Mouse (Mus musculus) hindbrain, postnatal 0 days (tissue): ENCODE data around the gene Sms. TPM values are rescaled to one million over a fixed set of nuclear protein-coding genes. Genes with fewer than 3 reads are reported as not detected.

Experiments used
- ATAC-seq: fragments of 200-750 bp; cut with Nextera tagmentation; 2 replicates; pipeline ENCODE4 v1.8.0; 2017; ENCODE audit warnings: mild to moderate bottlenecking, moderate TSS enrichment, moderate library complexity
- DNase-seq: peaks from one replicate; pipeline ENCODE4 v3.0.0-alpha.2; 2015; ENCODE audit warnings: low spot score
- H3K27ac ChIP-seq: fragments of 300-500 bp; sonication (generic); 2 replicates; pipeline ENCODE4 v1.5.1; 2014; ENCODE audit warnings: mild to moderate bottlenecking
- H3K27me3 ChIP-seq: fragments of 300-500 bp; sonication (generic); 2 replicates; pipeline ENCODE4 v1.6.1; 2014; ENCODE audit warnings: low read length, mixed read lengths; ENCODE audit not compliant: insufficient read depth
- H3K36me3 ChIP-seq: fragments of 300-500 bp; sonication (generic); 2 replicates; pipeline ENCODE4 v1.6.1; 2014; ENCODE audit warnings: low read length, mixed read lengths; ENCODE audit not compliant: insufficient read depth
- H3K4me1 ChIP-seq: fragments of 300-500 bp; sonication (generic); 2 replicates; pipeline ENCODE4 v1.6.1; 2014; ENCODE audit warnings: antibody characterized with exemption, low read length, mixed read lengths; ENCODE audit not compliant: insufficient read depth
- H3K4me2 ChIP-seq: fragments of 300-500 bp; sonication (generic); 2 replicates; pipeline ENCODE4 v1.6.1; 2014; ENCODE audit warnings: low read depth, mild to moderate bottlenecking, low read length, moderate library complexity, mixed read lengths
- H3K4me3 ChIP-seq: fragments of 300-500 bp; sonication (generic); 2 replicates; pipeline ENCODE4 v1.5.1; 2014; ENCODE audit warnings: low read length
- H3K9ac ChIP-seq: fragments of 300-500 bp; sonication (generic); replicated peaks from 2 replicates; pipeline ENCODE4 v1.6.1; 2014; ENCODE audit warnings: mild to moderate bottlenecking, low read length, moderate library complexity, mixed read lengths
- H3K9me3 ChIP-seq: fragments of 300-500 bp; sonication (generic); 2 replicates; pipeline ENCODE4 v1.6.1; 2016; ENCODE audit warnings: low read length, mixed read lengths
- CTCF ChIP-seq: IDR thresholded peaks from 2 replicates; pipeline ENCODE4 v1.5.1; 2016; ENCODE audit warnings: antibody characterized with exemption, control low read depth, low read depth
- WGBS: fragments of 180-500 bp; shearing (Covaris S2); extraction: QIAGEN DNeasy Blood & Tissue Kit; methylation state at CpG from one replicate; pipeline ENCODE4 v1.1.7; 2014; 5-methylcytosine and 5-hydroxymethylcytosine counted together
- polyA plus RNA-seq: library from polyadenylated mRNA; unstranded; fragments of >200 nt; fragmentation: Nextera tagmentation; extraction: Ambion mirVana; gene quantifications from 2 replicates; pipeline ENCODE4 v1.2.1, GENCODE M21; 2015
- total RNA-seq: library from RNA; depleted of rRNA; stranded (reverse); fragments of >200 nt; gene quantifications from 2 replicates; pipeline ENCODE4 v1.2.3, GENCODE M21; 2014

Gene Sms
- total and polyA plus RNA-seq, 2 experiments from 2014 or later, result 94.5 to 174 TPM

DNA sequence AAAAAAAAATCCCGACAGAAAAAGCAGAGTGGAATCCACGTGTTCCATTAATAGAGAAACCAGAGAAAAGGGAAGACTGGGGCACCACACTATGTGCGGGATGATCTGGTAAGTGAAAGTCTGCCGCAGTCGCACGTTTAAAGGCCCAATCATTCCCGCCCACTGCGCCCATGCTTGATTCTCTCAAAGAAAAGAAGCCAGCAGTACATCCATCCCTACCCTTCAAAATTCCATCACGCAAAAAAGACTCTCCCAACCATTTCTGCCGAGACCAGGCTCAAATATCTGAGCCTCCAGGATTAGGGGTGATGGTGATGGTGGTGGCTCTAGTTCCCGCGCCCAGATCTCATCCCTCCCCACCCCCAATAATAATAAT is 1.3 kb downstream of the Sms start:
- Histone ChIP-seq H3K27me3 (no peaks in the 10 kb centered on the region), H3K4me2 (peak overlapping the region; percentile 59), H3K27ac (peak overlapping the region; percentile 91), H3K9ac (peak overlapping the region; percentile 67), H3K4me3 (peak overlapping the region; percentile 56), H3K36me3 (no peaks in the 10 kb centered on the region), H3K9me3 (no peaks in the 10 kb centered on the region), H3K4me1 (no peaks in the 10 kb centered on the region)
- DNase-seq (peak; percentile 36), ATAC-seq (0 out of 2 replicates have a peak, but pooled peaks have one; percentile 8)
- no peak for TF ChIP-seq CTCF
- WGBS, result 22% methylated on average over 12 of the region's 12 CpGs

DNA sequence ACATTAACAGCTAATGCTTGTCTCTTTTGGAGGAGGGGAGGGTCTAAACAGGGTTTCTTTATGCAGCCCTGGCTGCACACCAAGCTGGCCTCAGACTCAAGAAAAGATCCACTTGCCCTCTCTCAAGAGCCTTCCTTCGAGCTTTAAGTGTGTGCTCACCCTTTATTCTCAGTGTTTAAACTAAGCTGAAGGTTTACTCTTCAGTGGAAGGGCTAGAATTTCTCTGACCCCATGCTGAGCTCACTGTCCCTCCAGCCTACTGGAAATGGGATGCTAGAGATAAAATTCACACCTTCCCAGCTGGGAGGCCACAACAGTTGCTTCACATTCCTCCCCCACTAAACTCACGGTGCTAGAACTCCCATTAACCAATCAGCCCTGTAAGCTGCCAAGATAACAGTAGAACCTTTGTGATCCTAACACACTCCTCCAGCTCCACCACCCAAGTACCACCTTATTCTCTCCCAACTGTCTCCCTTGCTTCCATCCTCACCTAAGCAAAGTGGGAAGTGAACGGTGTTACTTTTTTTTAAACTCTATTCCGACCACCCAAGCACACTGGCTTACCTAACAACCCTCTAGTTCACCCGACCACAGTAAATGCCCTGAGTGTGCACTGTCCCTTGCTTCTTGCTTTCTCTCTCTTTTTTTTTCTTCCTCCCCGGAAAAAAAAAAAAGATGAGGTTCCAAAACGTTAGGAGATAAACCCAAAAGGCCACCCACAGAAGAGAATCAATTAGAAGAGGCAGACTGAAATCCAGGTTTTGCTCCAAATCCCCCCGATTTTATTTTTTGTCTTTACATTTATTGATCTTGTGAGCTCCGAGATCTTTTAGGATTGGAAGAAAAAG is 2.0 kb downstream of the Sms start:
- WGBS, result 28% methylated on average over 9 of the region's 9 CpGs
- Histone ChIP-seq H3K36me3 (no peaks in the 10 kb centered on the region), H3K4me3 (peak overlapping the region; percentile 56), H3K4me1 (no peaks in the 10 kb centered on the region), H3K9me3 (no peaks in the 10 kb centered on the region), H3K27ac (0 out of 2 replicates have a peak overlapping the region, but pooled peaks have one; percentile 91), H3K9ac (peak overlapping the region; percentile 67), H3K4me2 (peak overlapping the region; percentile 59), H3K27me3 (no peaks in the 10 kb centered on the region)
- DNase-seq (peak; percentile 7), ATAC-seq (no peak)
- no peak for TF ChIP-seq CTCF

DNA sequence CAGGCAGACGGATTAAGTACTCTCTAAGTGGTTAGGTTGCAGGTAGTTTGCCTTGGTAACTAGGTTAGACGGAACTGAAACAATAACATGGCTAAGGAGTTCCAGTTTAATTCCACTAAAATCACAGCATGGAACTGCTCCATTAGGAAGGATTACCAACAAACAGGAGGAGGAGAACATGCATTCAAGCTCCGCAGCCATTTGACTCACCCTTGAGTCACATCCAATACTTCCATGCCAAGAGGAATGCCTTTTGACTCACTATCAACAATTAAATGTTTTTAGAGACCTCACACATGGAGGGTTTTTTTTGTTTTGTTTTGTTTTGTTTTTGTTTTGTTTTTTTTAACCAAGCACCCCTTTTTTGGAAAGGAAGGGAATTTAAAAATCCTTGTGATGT is 3.3 kb downstream of the Sms start:
- no peaks in the 10 kb centered on the region for H3K9me3 ChIP-seq
- 71% methylated on average over 3 of the region's 3 CpGs for WGBS
- H3K4me3 ChIP-seq, result no peak overlapping the region
- ATAC-seq (no peak), DNase-seq (no peak)
- TF ChIP-seq CTCF, result no peak
- H3K27ac ChIP-seq, result no peak overlapping the region
- no peaks in the 10 kb centered on the region for H3K27me3 ChIP-seq
- no peak overlapping the region for H3K9ac ChIP-seq
- no peaks in the 10 kb centered on the region for H3K36me3 ChIP-seq
- H3K4me1 ChIP-seq, result no peaks in the 10 kb centered on the region
- H3K4me2 ChIP-seq, result no peak overlapping the region

DNA sequence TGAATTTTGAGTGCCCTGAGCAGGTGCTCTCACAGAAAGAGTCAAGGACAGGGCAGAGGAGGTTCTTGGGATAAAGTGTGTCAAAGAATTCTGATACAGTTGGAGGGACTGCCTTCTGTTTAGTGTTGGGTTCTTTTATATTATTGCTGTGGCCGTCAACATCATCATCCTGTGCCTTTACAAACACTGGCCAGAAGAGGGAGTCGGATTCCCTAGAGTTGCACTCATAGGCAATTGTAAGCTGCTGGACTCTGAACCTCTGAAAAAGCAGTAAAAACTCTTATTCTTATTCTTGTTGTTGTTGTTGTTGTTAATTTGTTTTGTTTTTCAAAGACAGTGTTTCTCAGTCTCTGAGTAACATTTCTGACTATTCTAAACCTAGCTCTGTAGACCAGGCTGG is 5.3 kb downstream of the Sms start:
- 56% methylated on average over 2 of the region's 2 CpGs for WGBS

DNA sequence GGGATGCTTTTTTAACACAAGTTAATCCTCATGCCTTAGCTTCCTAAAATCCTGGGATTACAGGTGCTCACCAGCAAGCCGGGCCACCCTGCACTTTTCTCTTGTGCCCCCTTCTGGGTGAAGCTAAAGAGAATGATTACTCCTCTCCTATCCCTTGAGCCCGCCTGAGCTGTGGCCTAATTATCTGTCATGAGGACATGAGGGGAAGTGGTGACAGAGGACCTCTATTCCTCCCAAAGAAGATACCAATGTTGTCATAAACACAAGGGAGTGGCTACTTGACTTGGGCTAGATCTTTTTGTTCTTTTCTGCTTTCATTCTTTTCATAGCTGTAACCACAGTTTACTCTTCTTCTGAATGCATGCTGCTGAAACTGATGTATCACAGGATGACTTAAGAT is 9.2 kb downstream of the Sms start:
- Histone ChIP-seq H3K4me1 (no peaks in the 10 kb centered on the region), H3K9ac (no peak overlapping the region), H3K4me2 (no peak overlapping the region), H3K9me3 (no peaks in the 10 kb centered on the region), H3K27me3 (no peaks in the 10 kb centered on the region), H3K27ac (no peak overlapping the region), H3K36me3 (no peaks in the 10 kb centered on the region), H3K4me3 (no peak overlapping the region)
- ATAC-seq (no peak), DNase-seq (no peak)
- 84% methylated on average over 2 of the region's 2 CpGs for WGBS
- TF ChIP-seq CTCF, result no peak

More for the DNA sequence above, 5.3 kb downstream of the Sms start:
- Histone ChIP-seq H3K9me3 (no peaks in the 10 kb centered on the region), H3K27ac (no peak overlapping the region), H3K36me3 (no peaks in the 10 kb centered on the region), H3K9ac (no peak overlapping the region), H3K4me1 (no peaks in the 10 kb centered on the region), H3K27me3 (no peaks in the 10 kb centered on the region), H3K4me2 (no peak overlapping the region), H3K4me3 (no peak overlapping the region)
- ATAC-seq (no peak), DNase-seq (peak; percentile 29)
- peak; percentile 52 for TF ChIP-seq CTCF

DNA sequence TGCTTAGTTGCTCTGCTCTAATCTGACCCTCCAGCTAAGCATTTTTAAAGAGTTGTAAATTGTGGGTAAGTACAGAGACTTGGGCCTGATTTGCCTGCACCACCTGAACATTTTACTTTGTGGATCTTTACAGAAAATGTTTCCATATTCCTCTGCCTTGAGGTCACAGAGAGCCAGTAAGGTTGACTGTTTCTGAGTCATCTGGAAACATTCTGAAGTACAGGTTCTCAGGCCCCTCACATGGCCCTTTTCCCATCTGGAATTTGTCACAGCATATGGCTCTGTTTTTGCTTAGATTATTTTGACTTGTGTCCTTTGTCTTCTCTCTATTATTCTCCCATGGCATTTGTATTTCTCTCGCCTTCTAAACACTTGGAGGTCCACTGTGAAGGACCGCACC is 10.2 kb downstream of the Sms start:
- H3K9me3 ChIP-seq, result no peaks in the 10 kb centered on the region
- TF ChIP-seq CTCF, result no peak
- ATAC-seq, result no peak
- WGBS, result 91% methylated on average over 2 of the region's 2 CpGs
- no peak overlapping the region for H3K4me3 ChIP-seq
- H3K27ac ChIP-seq, result no peak overlapping the region
- no peak overlapping the region for H3K4me2 ChIP-seq
- no peak overlapping the region for H3K9ac ChIP-seq
- no peaks in the 10 kb centered on the region for H3K4me1 ChIP-seq
- DNase-seq, result no peak
- H3K27me3 ChIP-seq, result no peaks in the 10 kb centered on the region
- no peaks in the 10 kb centered on the region for H3K36me3 ChIP-seq

DNA sequence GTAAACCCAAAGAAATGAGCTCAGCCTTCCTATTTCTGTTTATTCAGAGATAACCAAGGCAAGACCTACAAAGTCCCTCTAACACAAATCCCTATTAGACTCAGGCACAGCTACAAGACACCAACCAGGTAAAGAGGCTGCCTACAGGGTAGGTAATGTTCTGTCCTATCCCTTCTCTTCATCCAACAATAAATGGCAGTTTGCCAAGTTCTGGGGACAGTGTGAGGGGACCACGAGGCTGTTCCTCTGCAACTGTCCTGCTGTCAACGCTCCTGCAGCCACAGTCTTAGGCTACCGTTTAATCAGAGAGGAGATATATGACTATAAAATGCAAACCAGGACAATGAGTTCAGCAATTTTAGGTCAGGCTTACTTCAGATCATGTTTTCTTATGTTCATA is 14.8 kb downstream of the Sms start:
- Histone ChIP-seq H3K4me1 (no peaks in the 10 kb centered on the region), H3K9me3 (no peaks in the 10 kb centered on the region), H3K36me3 (no peaks in the 10 kb centered on the region), H3K27ac (no peak overlapping the region), H3K9ac (no peak overlapping the region), H3K4me2 (no peak overlapping the region), H3K27me3 (no peaks in the 10 kb centered on the region), H3K4me3 (no peak overlapping the region)
- WGBS, result 58% methylated on average over 3 of the region's 3 CpGs
- TF ChIP-seq CTCF, result no peak
- DNase-seq (no peak), ATAC-seq (no peak)
